Comparison of ENCODE assay signal across 9 mouse cellular contexts in the genomic region with DNA sequence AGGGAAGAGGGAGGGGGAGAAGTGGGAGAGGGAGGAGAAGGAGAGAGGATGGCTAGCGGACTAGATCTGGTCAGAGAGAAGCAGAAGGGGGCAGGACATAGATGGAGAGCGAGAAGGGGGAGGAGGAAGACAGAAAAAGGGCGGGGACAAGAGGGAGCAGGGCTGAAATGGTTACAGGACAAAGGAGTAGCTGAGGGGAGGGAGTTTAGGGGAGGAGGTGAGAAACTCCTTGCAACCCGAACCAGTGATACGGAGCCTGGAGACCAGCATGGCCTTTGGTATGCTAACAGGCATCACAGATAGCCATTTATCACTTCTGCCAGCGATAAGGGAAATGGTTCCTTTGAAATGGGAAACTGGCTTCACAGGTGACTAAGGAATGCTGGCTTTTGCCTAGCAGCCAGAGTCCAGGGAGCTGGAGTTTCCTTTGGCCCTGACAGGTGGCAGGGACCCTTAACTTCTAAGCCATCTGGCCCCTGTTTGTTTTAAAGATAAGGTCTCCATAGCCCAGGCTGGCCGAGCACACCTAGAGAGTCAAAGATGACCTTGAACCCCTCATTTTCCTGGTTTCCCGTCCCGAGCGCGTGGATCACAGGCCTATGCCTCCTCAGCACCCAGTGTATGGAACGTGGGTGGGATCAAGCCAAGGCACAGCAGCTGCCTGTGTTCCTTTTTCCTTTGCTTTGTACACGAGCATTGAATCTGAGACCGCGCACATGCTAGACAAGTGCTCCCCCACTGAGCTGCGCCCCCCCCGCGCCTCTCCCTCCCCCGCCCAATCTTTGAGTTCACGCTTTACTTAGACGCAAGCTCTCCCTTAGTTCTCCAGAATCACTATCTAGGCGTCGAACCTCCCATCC. TPM values are rescaled to one million over a fixed set of nuclear protein-coding genes. Genes with fewer than 3 reads are reported as not detected.
DNase-seq lines count a peak whose midpoint lies in the region; ATAC-seq and TF ChIP-seq lines count a peak whose summit lies in the region.
"Had no signal": no experiment of that assay in that cellular context is flagged by ENCODE, and none has a peak within 500 bp of the region (broad histone marks: within the 10 kb centered on the region; RNA-seq: fewer than 3 reads in every experiment).

No protein-coding gene starts in this region.

- H3K27ac ChIP-seq in heart, embryonic 14.5 days (replicated peaks in 1 of 2; ENCODE audit: control insufficient read depth in 1 of 2, insufficient read depth in 1 of 2, low read depth in 2 of 2, low read length in 2 of 2): no peak overlapping the region
- H3K27ac ChIP-seq in hindbrain, embryonic 16.5 days (ENCODE audit: low read depth, low read length): no peak overlapping the region
- 0 out of 2 replicates have a peak overlapping the region, but pooled peaks have one; percentile 32 for H3K27ac ChIP-seq in midbrain, postnatal 0 days (ENCODE audit: low read depth, low read length)

- H3K9ac ChIP-seq in heart, embryonic 14.5 days (ENCODE audit: low read length): no peak overlapping the region
- H3K9ac ChIP-seq in hindbrain, embryonic 16.5 days (ENCODE audit: low read depth, low read length): no peak overlapping the region
- H3K9ac ChIP-seq in midbrain, postnatal 0 days (replicated peaks; ENCODE audit: low read length, poor library complexity, severe bottlenecking): no peak overlapping the region

- no peak for DNase-seq in heart, adult 8-10 months (ENCODE audit: low spot score)
- peak; percentile 63 for DNase-seq in NIH3T3 (ENCODE audit: low read depth)
- no peak for DNase-seq in midbrain, postnatal 0 days (ENCODE audit: low spot score)
- no peak for DNase-seq in gastrocnemius, postnatal 10 days
- no peak for DNase-seq in T-cell, adult 2 months (ENCODE audit: low spot score)
- no peak for DNase-seq in lung, postnatal 14 days

- peak overlapping the region; percentile 46 for H3K4me2 ChIP-seq in heart, embryonic 14.5 days (ENCODE audit: low read length)
- H3K4me2 ChIP-seq in hindbrain, embryonic 16.5 days (ENCODE audit: low read length): peak overlapping the region; percentile 23
- H3K4me2 ChIP-seq in midbrain, postnatal 0 days (ENCODE audit: low read depth, low read length, poor library complexity, severe bottlenecking): no peak overlapping the region; the same call in 1 of the 2 replicates

- no peak overlapping the region for H3K4me3 ChIP-seq in heart, embryonic 14.5 days (ENCODE audit: control insufficient read depth in 1 of 2, insufficient read depth in 1 of 2, low read depth in 1 of 2, low read length in 2 of 2)
- no peak overlapping the region for H3K4me3 ChIP-seq in hindbrain, embryonic 16.5 days (ENCODE audit: low read length)
- no peak overlapping the region for H3K4me3 ChIP-seq in midbrain, postnatal 0 days (ENCODE audit: low read depth, low read length)
- H3K4me3 ChIP-seq: myocyte had no signal

- 11% methylated on average over 22 of the region's 23 CpGs for WGBS in heart, embryonic 14.5 days
- WGBS in hindbrain, embryonic 16.5 days: 5% methylated on average over 23 of the region's 23 CpGs
- WGBS in midbrain, postnatal 0 days: 6% methylated on average over 23 of the region's 23 CpGs

- H3K4me1 ChIP-seq in heart, embryonic 14.5 days (ENCODE audit: control insufficient read depth in 2 of 2, insufficient read depth in 2 of 2, low read length in 2 of 2): peaks cover 20 to 28% of the 10 kb centered on the region in 2 experiments
- peaks cover 13% of the 10 kb centered on the region for H3K4me1 ChIP-seq in hindbrain, embryonic 16.5 days (ENCODE audit: control insufficient read depth, insufficient read depth, low read depth, low read length)
- peaks cover 5% of the 10 kb centered on the region; the same call in 1 of the 2 replicates for H3K4me1 ChIP-seq in midbrain, postnatal 0 days (ENCODE audit: insufficient read depth, low read length)

- ATAC-seq in heart, embryonic 14.5 days (ENCODE audit: insufficient number of reproducible peaks, insufficient read depth, low FRiP score, low read depth): no peak
- ATAC-seq in hindbrain, embryonic 16.5 days: no peak
- no peak for ATAC-seq in midbrain, postnatal 0 days (ENCODE audit: low FRiP score)

- TF ChIP-seq CTCF in midbrain, postnatal 0 days (IDR thresholded peaks at IDR 0.05): no peak

- H3K27me3 ChIP-seq in heart, embryonic 14.5 days (ENCODE audit: control insufficient read depth, insufficient read depth, low read length): peaks cover 5% of the 10 kb centered on the region; the same call in 1 of the 2 replicates
- 0 out of 2 replicates have a peak, but pooled peaks cover 3% of the 10 kb centered on the region for H3K27me3 ChIP-seq in hindbrain, embryonic 16.5 days (replicated peaks; ENCODE audit: control insufficient read depth, insufficient read depth, low read length)
- peaks cover 6% of the 10 kb centered on the region; the same call in 1 of the 2 replicates for H3K27me3 ChIP-seq in midbrain, postnatal 0 days (ENCODE audit: insufficient read depth, low read length)

- no peaks in the 10 kb centered on the region for H3K9me3 ChIP-seq in heart, embryonic 14.5 days (ENCODE audit: control insufficient read depth, low read length)
- no peaks in the 10 kb centered on the region for H3K9me3 ChIP-seq in hindbrain, embryonic 16.5 days (ENCODE audit: control insufficient read depth, low read length)
- H3K9me3 ChIP-seq in midbrain, postnatal 0 days (ENCODE audit: low read length): no peaks in the 10 kb centered on the region

- H3K36me3 ChIP-seq in heart, embryonic 14.5 days (ENCODE audit: control insufficient read depth, insufficient read depth, low read length): no peaks in the 10 kb centered on the region
- H3K36me3 ChIP-seq in hindbrain, embryonic 16.5 days (ENCODE audit: control insufficient read depth, insufficient read depth, low read length): no peaks in the 10 kb centered on the region
- H3K36me3 ChIP-seq in midbrain, postnatal 0 days (ENCODE audit: insufficient read depth, low read length): no peaks in the 10 kb centered on the region

RNA-seq across cellular contexts. Expression of a gene that starts 9.8 kb away (rescaled TPM):
- polyA plus RNA-seq in heart, embryonic 14.5 days (2014; fragmentation: Nextera tagmentation; extraction: Ambion mirVana): 51.7 and 57.7 TPM in 2 replicates
- 10 to 100 TPM; 11.7 to 32.6 (median 22.3) TPM for total RNA-seq in heart, adult 8-10 months (2022)
- 138 and 184 TPM in 2 replicates for polyA plus RNA-seq in hindbrain, embryonic 16.5 days (2015; fragmentation: Nextera tagmentation; extraction: Ambion mirVana)
- 44.4 and 57.7 TPM in 2 replicates for total RNA-seq in midbrain, postnatal 0 days (2014; rRNA removed)
- polyA plus RNA-seq in midbrain, postnatal 0 days (2015; fragmentation: Nextera tagmentation; extraction: Ambion mirVana): 220 and 237 TPM in 2 replicates
- 10 to 100 TPM; 43.0 to 46.3 TPM for total RNA-seq in gastrocnemius, postnatal 10 days (2021)

RNA-seq across cellular contexts. Expression of a gene that starts 33.0 kb away (rescaled TPM):
- polyA plus RNA-seq in heart, embryonic 14.5 days (2014; fragmentation: Nextera tagmentation; extraction: Ambion mirVana): 0.23 and 0.36 TPM in 2 replicates
- under 1 TPM in 3 of 4 experiments, not detected in 1; 0.12 to 0.75 (median 0.38) TPM for total RNA-seq in heart, adult 8-10 months (2022)
- 0.06 and 0.26 TPM in 2 replicates for polyA plus RNA-seq in hindbrain, embryonic 16.5 days (2015; fragmentation: Nextera tagmentation; extraction: Ambion mirVana)
- not detected in 2 replicates for total RNA-seq in midbrain, postnatal 0 days (2014; rRNA removed)
- polyA plus RNA-seq in midbrain, postnatal 0 days (2015; fragmentation: Nextera tagmentation; extraction: Ambion mirVana): not detected in 2 replicates
- total RNA-seq in gastrocnemius, postnatal 10 days (2021): 1 to 10 TPM in 1 of 2 experiments, under 1 TPM in 1; 0.68 to 1.6 TPM

RNA-seq across cellular contexts. Expression of a gene that starts 48.6 kb away (rescaled TPM):
- 340 and 357 TPM in 2 replicates for polyA plus RNA-seq in heart, embryonic 14.5 days (2014; fragmentation: Nextera tagmentation; extraction: Ambion mirVana)
- 10 to 100 TPM; 52.6 to 73.3 (median 70.5) TPM for total RNA-seq in heart, adult 8-10 months (2022)
- polyA plus RNA-seq in hindbrain, embryonic 16.5 days (2015; fragmentation: Nextera tagmentation; extraction: Ambion mirVana): 356 and 408 TPM in 2 replicates
- total RNA-seq in midbrain, postnatal 0 days (2014; rRNA removed): 119 and 193 TPM in 2 replicates
- 284 and 296 TPM in 2 replicates for polyA plus RNA-seq in midbrain, postnatal 0 days (2015; fragmentation: Nextera tagmentation; extraction: Ambion mirVana)
- total RNA-seq in gastrocnemius, postnatal 10 days (2021): 10 to 100 TPM; 91.3 to 94.2 TPM
